Mouse (Mus musculus): ENCODE data around the gene Plxnb2.

Plxnb2 gene

GRCm38 (mm10) chr15:89180571-89181229, at the start of gene Plxnb2:
TSS of gene Plxnb2 (minus strand) at chr15:89180788.
- DNase-seq = peak; percentile 84 to 92

- DNase-seq = peak; percentile 37 to 42
Observed at GRCm38 (mm10) chr15:89215611-89216233, 35.1 kb upstream of the Plxnb2 start.

GRCm38 (mm10) chr15:89214953-89215352, 34.4 kb upstream of the Plxnb2 start:
- no peak for DNase-seq

- no peak for DNase-seq
Observed at GRCm38 (mm10) chr15:89213517-89213916, 32.9 kb upstream of the Plxnb2 start.

- DNase-seq = no peak
Observed at GRCm38 (mm10) chr15:89212495-89212894, 31.9 kb upstream of the Plxnb2 start.

- DNase-seq = peak; percentile 13 to 49
Observed at GRCm38 (mm10) chr15:89211716-89212461, 31.3 kb upstream of the Plxnb2 start.

- DNase-seq = peak; percentile 81 to 92
Observed at GRCm38 (mm10) chr15:89210915-89211715, 30.5 kb upstream of the Plxnb2 start, which contains the start of gene Ppp6r2. TSS of gene Ppp6r2 (plus strand) at chr15:89211553.

GRCm38 (mm10) chr15:89209886-89210761, 29.5 kb upstream of the Plxnb2 start:
- DNase-seq = peak; percentile 88 to 96

- DNase-seq = no peak
Observed at GRCm38 (mm10) chr15:89207457-89207856, 26.9 kb upstream of the Plxnb2 start.

GRCm38 (mm10) chr15:89197056-89197455, 16.5 kb upstream of the Plxnb2 start:
- no peak for DNase-seq

- peak; percentile 97 to 98 for DNase-seq
Observed at GRCm38 (mm10) chr15:89196313-89196706, 15.7 kb upstream of the Plxnb2 start, which contains the start of gene Dennd6b. TSS of gene Dennd6b (minus strand) at chr15:89196496.

GRCm38 (mm10) chr15:89195690-89196312, 15.2 kb upstream of the Plxnb2 start:
- peak; percentile 95 to 97 for DNase-seq

GRCm38 (mm10) chr15:89195261-89195681, 14.7 kb upstream of the Plxnb2 start:
- DNase-seq = peak in 1 of 2 experiments; percentile 22

- DNase-seq = no peak
Observed at GRCm38 (mm10) chr15:89184937-89185227, 4.3 kb upstream of the Plxnb2 start.

- DNase-seq = no peak
Observed at GRCm38 (mm10) chr15:89184141-89184936, 3.8 kb upstream of the Plxnb2 start.

- no peak for DNase-seq
Observed at GRCm38 (mm10) chr15:89182842-89183241, 2.3 kb upstream of the Plxnb2 start.

GRCm38 (mm10) chr15:89182328-89182741, 1.7 kb upstream of the Plxnb2 start:
- DNase-seq = peak; percentile 53 to 61

GRCm38 (mm10) chr15:89181561-89182270, 1.1 kb upstream of the Plxnb2 start:
- no peak for DNase-seq

- DNase-seq = peak in 1 of 2 experiments; percentile 63
Observed at GRCm38 (mm10) chr15:89180081-89180541, 477 bp downstream of the Plxnb2 start.

GRCm38 (mm10) chr15:89179630-89179964, 991 bp downstream of the Plxnb2 start:
- no peak for DNase-seq

Data from kidney, postnatal 36 days (tissue).